Mouse (Mus musculus): ENCODE measurements around the gene Uqcc2.

- TF ChIP-seq CTCF (IDR thresholded peaks at IDR 0.05; ENCODE audit: control insufficient read depth, insufficient read depth, insufficient replicate concordance, low read depth, low read length) (no peak), POLR2A (IDR thresholded peaks at IDR 0.05; ENCODE audit: control insufficient read depth, low read depth, low read length) (no peak)
Observed at GRCm38 (mm10) chr17:27141971-27142450, 8.3 kb upstream of the Uqcc2 start.
